Mouse (Mus musculus): ENCODE data around the gene Uxt. TPM values are rescaled to one million over a fixed set of nuclear protein-coding genes. Genes with fewer than 3 reads are reported as not detected.

Uxt gene
- total RNA-seq, 2 experiments from 2014 or later: 27.5 to 33.1 TPM

DNA sequence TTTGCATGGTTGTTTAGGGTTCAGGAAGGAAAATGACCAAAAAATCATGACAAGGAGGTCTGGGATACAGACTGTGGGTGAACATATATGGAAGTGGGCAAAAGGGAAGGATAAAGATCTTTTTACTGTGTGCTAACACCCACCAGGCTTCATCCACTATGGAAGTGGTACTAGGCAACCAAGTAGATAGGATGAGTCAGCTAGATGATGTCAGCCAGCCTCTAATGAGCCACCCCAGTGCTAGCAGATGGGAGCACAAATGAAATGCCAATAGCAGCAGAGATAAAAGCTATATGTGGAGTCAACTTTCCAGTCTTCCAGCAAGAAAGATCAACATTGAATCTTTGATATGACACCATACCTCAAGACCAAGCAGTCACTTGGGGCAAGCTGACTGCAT is 46.7 kb downstream of the Uxt start:
- no peak for DNase-seq
- Histone ChIP-seq H3K27ac (no peak overlapping the region), H3K4me3 (no peak overlapping the region)
- no peak for TF ChIP-seq CTCF (IDR thresholded peaks at IDR 0.05)
- intact Hi-C loops (cut with DNase I): no loop called here

DNA sequence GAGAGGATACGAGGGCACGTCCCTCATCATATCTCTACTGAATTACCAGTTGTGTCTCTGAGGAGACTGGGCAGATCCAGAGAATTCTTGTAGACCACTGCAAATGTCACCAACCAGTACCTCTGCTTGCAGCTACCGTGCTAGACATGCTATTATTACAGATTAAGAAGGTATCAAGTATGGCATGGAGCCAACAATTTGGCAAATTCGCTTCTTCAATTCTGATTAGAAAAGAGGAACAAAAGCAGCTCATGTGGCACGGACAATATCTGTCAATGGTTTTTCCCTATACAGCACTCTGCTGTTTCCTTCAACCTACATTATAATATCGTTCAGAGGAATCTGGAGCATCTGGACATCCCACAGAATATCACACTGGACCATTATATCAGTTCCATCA is 48.1 kb downstream of the Uxt start:
- intact Hi-C loops (cut with DNase I): no loop called here
- no peak for TF ChIP-seq CTCF (IDR thresholded peaks at IDR 0.05)
- no peak for DNase-seq
- H3K27ac ChIP-seq: no peak overlapping the region
- H3K4me3 ChIP-seq: no peak overlapping the region

DNA sequence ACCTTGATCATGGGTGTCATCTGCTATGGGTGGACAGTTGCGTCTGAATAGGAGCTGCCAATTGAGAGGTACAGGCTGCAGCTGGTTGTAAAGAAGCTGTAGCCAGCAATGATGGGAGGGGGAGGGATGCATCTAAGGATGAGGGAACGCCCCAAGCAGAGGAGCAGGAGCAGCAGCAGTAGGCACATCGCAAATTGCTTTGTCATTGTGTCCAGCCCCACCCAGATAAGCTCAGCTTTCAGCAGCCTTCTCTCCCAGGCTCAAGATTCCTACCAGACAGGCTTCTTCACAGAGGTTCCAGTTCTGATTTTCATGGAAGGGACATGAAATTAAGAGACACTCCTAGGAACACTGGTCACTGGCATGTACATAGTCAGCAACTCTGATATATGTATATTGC is 51.7 kb downstream of the Uxt start:
- Histone ChIP-seq H3K27ac (no peak overlapping the region), H3K4me3 (no peak overlapping the region)
- no peak for TF ChIP-seq CTCF (IDR thresholded peaks at IDR 0.05)
- intact Hi-C loops (cut with DNase I): no loop called here
- no peak for DNase-seq

Other genes with a start within 250 kb of the Uxt start
- gene Araf, start 164.2 kb downstream of the Uxt start, total RNA-seq (2021): 10 to 100 TPM; 87.8 to 98.0 TPM
- gene Timp1, start 91.9 kb downstream of the Uxt start, total RNA-seq (2021): 1 to 10 TPM in 1 of 2 experiments, under 1 TPM in 1; 0.48 to 3.0 TPM
- gene Syn1, start 41.0 kb downstream of the Uxt start, total RNA-seq (2021): under 1 TPM in 1 of 2 experiments, not detected in 1; 0.06 TPM
- gene Cfp, start 30.5 kb downstream of the Uxt start, total RNA-seq (2021): 1 to 10 TPM; 3.1 to 4.8 TPM
- gene Elk1, start 11.4 kb downstream of the Uxt start, total RNA-seq (2021): 1 to 10 TPM; 7.3 to 7.5 TPM
- 1 to 10 TPM; 1.8 to 2.3 TPM for gene Zfp182, start 100.3 kb upstream of the Uxt start, total RNA-seq (2021)
- gene Spaca5, start 106.4 kb upstream of the Uxt start, total RNA-seq (2021): not detected
- under 1 TPM; 0.10 to 0.39 TPM for gene Zfp300, start 127.5 kb upstream of the Uxt start, total RNA-seq (2021)
- not detected for gene Ssxa1, start 153.8 kb upstream of the Uxt start, total RNA-seq (2021)
- gene Gm21876, start 213.6 kb upstream of the Uxt start, total RNA-seq (2021): not detected